13 mouse cellular contexts compared by ENCODE assay signal in genomic region chr4:141281578-141281977, GRCm38 (mm10). TPM values are rescaled to one million over a fixed set of nuclear protein-coding genes. Genes with fewer than 3 reads are reported as not detected.
DNase-seq lines count a peak whose midpoint lies in the region; ATAC-seq and TF ChIP-seq lines count a peak whose summit lies in the region.
"Had no signal": no experiment of that assay in that cellular context is flagged by ENCODE, and none has a peak within 500 bp of the region (broad histone marks: within the 10 kb centered on the region; RNA-seq: fewer than 3 reads in every experiment).

No protein-coding gene starts in this region.

- H3K9ac ChIP-seq in liver, adult 2 months (ENCODE audit: low read depth, low read length), result peak overlapping the region; percentile 44
- 0 out of 2 replicates have a peak overlapping the region, but pooled peaks have one; percentile 40 for H3K9ac ChIP-seq in intestine, embryonic 16.5 days (ENCODE audit: low read depth, low read length)
- H3K9ac ChIP-seq in liver, postnatal 0 days (replicated peaks), result no peak overlapping the region

- no peak overlapping the region for H3K4me3 ChIP-seq in liver, adult 2 months (ENCODE audit: insufficient read depth, low read depth, low read length)
- no peak overlapping the region for H3K4me3 ChIP-seq in intestine, embryonic 16.5 days (ENCODE audit: low read length)
- no peak overlapping the region for H3K4me3 ChIP-seq in liver, postnatal 0 days (ENCODE audit: low read depth, low read length)

- TF ChIP-seq CTCF in liver, adult 2 months (IDR thresholded peaks at IDR 0.05; ENCODE audit: low read depth, low read length), result no peak
- TF ChIP-seq CTCF in liver, postnatal 0 days (IDR thresholded peaks at IDR 0.05; ENCODE audit: low read depth), result no peak

- peak overlapping the region; percentile 76 for H3K27ac ChIP-seq in liver, adult 2 months (replicated peaks; ENCODE audit: insufficient read depth, low read depth, low read length)
- H3K27ac ChIP-seq in intestine, embryonic 16.5 days (ENCODE audit: low read length), result peak overlapping the region; percentile 27; the same call in 1 of the 2 replicates
- H3K27ac ChIP-seq in liver, postnatal 0 days (ENCODE audit: low read depth), result peak overlapping the region; percentile 80

- no peaks in the 10 kb centered on the region for H3K79me2 ChIP-seq in liver, adult 2 months (ENCODE audit: control insufficient read depth, insufficient read depth, low read length)

- TF ChIP-seq POLR2A in liver, adult 2 months (IDR thresholded peaks at IDR 0.05; ENCODE audit: extremely low read depth, insufficient read depth, low read length), result no peak

- H3K27me3 ChIP-seq in liver, adult 2 months (ENCODE audit: control insufficient read depth, insufficient read depth, low read length), result no peaks in the 10 kb centered on the region
- no peaks in the 10 kb centered on the region for H3K27me3 ChIP-seq in intestine, embryonic 16.5 days (replicated peaks; ENCODE audit: control insufficient read depth, insufficient read depth, low read length)
- peaks cover 4% of the 10 kb centered on the region; the same call in 1 of the 2 replicates for H3K27me3 ChIP-seq in liver, postnatal 0 days (ENCODE audit: insufficient read depth, low read length)
- H3K27me3 ChIP-seq: Patski had no signal

- no peak for TF ChIP-seq EP300 in liver, postnatal 0 days (IDR thresholded peaks at IDR 0.05; ENCODE audit: low read depth)

- no peaks in the 10 kb centered on the region for H3K36me3 ChIP-seq in liver, adult 2 months (ENCODE audit: control insufficient read depth, insufficient read depth, low read length)
- H3K36me3 ChIP-seq in intestine, embryonic 16.5 days (ENCODE audit: control insufficient read depth, insufficient read depth, low read length), result no peaks in the 10 kb centered on the region
- no peaks in the 10 kb centered on the region for H3K36me3 ChIP-seq in liver, postnatal 0 days (replicated peaks; ENCODE audit: insufficient read depth, low read length)

- no peak for DNase-seq in liver, adult 2 months (ENCODE audit: extremely low read depth, low read depth, low spot score)
- DNase-seq in liver, result no peak
- peak; percentile 64 for DNase-seq in ZHBTc4 (ENCODE audit: low read depth, low spot score)
- DNase-seq in liver, postnatal 0 days, result no peak
- DNase-seq in layer of hippocampus, adult 9-11 months, result no peak
- DNase-seq in layer of hippocampus, adult 11-12 months (ENCODE audit: low spot score), result no peak
- DNase-seq in embryo, embryonic 10 days (ENCODE audit: low spot score), result no peak
- DNase-seq: adrenal gland, adult 2 months; gastrocnemius, postnatal 14 days; right cerebral cortex, postnatal 25 days had no signal

- ATAC-seq in intestine, embryonic 16.5 days, result no peak; the same call in 1 of the 2 replicates
- peak; percentile 13 for ATAC-seq in liver, postnatal 0 days
- ATAC-seq: Patski had no signal

- 0% methylated on average over 1 of the region's 1 CpGs for WGBS in liver, adult 2 months
- 38% methylated on average over 1 of the region's 1 CpGs for WGBS in intestine, embryonic 16.5 days
- WGBS in liver, postnatal 0 days (ENCODE audit: insufficient replicate concordance), result 0% methylated on average over 1 of the region's 1 CpGs

- peaks cover 37% of the 10 kb centered on the region for H3K4me1 ChIP-seq in liver, adult 2 months (ENCODE audit: control insufficient read depth, insufficient read depth, low read length)
- H3K4me1 ChIP-seq in intestine, embryonic 16.5 days (ENCODE audit: control insufficient read depth, insufficient read depth, low read length), result peaks cover 55% of the 10 kb centered on the region
- H3K4me1 ChIP-seq in liver, postnatal 0 days (ENCODE audit: insufficient read depth), result peaks cover 38% of the 10 kb centered on the region

- no peaks in the 10 kb centered on the region for H3K9me3 ChIP-seq in intestine, embryonic 16.5 days (ENCODE audit: control insufficient read depth, low read length)
- no peaks in the 10 kb centered on the region for H3K9me3 ChIP-seq in liver, postnatal 0 days (ENCODE audit: low read length)

- no peak overlapping the region for H3K4me2 ChIP-seq in intestine, embryonic 16.5 days (ENCODE audit: low read depth, low read length)
- H3K4me2 ChIP-seq in liver, postnatal 0 days (ENCODE audit: low read depth, low read length), result peak overlapping the region; percentile 22; the same call in 1 of the 2 replicates

RNA-seq across cellular contexts. Expression of gene Epha2, which starts 19.5 kb away (rescaled TPM):
- 7.7 and 9.3 TPM in 2 replicates for total RNA-seq in liver, adult 2 months (2014; rRNA removed)
- polyA plus RNA-seq in liver, adult 2 months (2012; rRNA removed), result 11.6 and 12.0 TPM in 2 replicates
- polyA plus RNA-seq in intestine, embryonic 16.5 days (2015; fragmentation: Nextera tagmentation; extraction: Ambion mirVana), result 7.6 and 8.5 TPM in 2 replicates
- polyA plus RNA-seq in liver, postnatal 0 days (2015; fragmentation: Nextera tagmentation; extraction: Ambion mirVana), result 1.5 and 2.4 TPM in 2 replicates

RNA-seq across cellular contexts. Expression of gene Arhgef19, which starts 42.3 kb away (rescaled TPM):
- 14.4 and 25.8 TPM in 2 replicates for total RNA-seq in liver, adult 2 months (2014; rRNA removed)
- polyA plus RNA-seq in liver, adult 2 months (2012; rRNA removed), result 34.3 and 64.4 TPM in 2 replicates
- polyA plus RNA-seq in intestine, embryonic 16.5 days (2015; fragmentation: Nextera tagmentation; extraction: Ambion mirVana), result 15.0 and 15.1 TPM in 2 replicates
- 3.0 and 4.2 TPM in 2 replicates for polyA plus RNA-seq in liver, postnatal 0 days (2015; fragmentation: Nextera tagmentation; extraction: Ambion mirVana)
- total RNA-seq: megakaryocyte-erythroid progenitor cell, adult 5-6 weeks had no signal

Comparison
In these comparisons a context has a peak if more than half of its experiments do, and no peak if none do; other contexts are left out.
1. H3K27ac ChIP-seq: peak in every context shown above with its lines; median percentile 80 in liver, postnatal 0 days; 76 in liver, adult 2 months; 27 in intestine, embryonic 16.5 days.